Mouse (Mus musculus) lung, adult 2 months (tissue): ENCODE data around the gene Ms4a4d. TPM values are rescaled to one million over a fixed set of nuclear protein-coding genes. Genes with fewer than 3 reads are reported as not detected.
A peak's percentile ranks its signal among the peaks of the same experiment; 100 is the strongest.
"Not testable (repeated sequence)": the region's sequence is repeated elsewhere in the genome, so short reads cannot be mapped to it uniquely, and the experiment has no call there.

Experiments used
- DNase-seq: peaks from one replicate; pipeline ENCODE4 v3.0.0; 2022
- H3K4me1 ChIP-seq: fragments of 200-500 bp; 2 replicates; pipeline ENCODE4 v1.6.1; 2011; ENCODE audit warnings: low read length; ENCODE audit not compliant: control insufficient read depth, insufficient read depth
- H3K4me3 ChIP-seq: fragments of 200-500 bp; replicated peaks from 2 replicates; pipeline ENCODE3; 2011; ENCODE audit warnings: low read depth, mild to moderate bottlenecking, control low read depth, low read length; ENCODE audit errors: extremely low read depth
- CTCF ChIP-seq: fragments of 200-500 bp; IDR thresholded peaks from 2 replicates; pipeline ENCODE4 v1.5.1; 2011; ENCODE audit warnings: mild to moderate bottlenecking, low read length, control low read depth; ENCODE audit not compliant: insufficient read depth
- POLR2A ChIP-seq: fragments of 200-500 bp; IDR thresholded peaks from 2 replicates; pipeline ENCODE4 v1.6.1; 2011; ENCODE audit warnings: low read depth, mild to moderate bottlenecking, control low read depth, low read length, borderline replicate concordance; ENCODE audit errors: extremely low read depth
- whole genome bisulfite sequencing: fragments of 180-500 bp; shearing (Covaris S2); methylation state at CpG from one replicate; pipeline ENCODE4 v1.1.7; 2018; 5-methylcytosine and 5-hydroxymethylcytosine counted together
- polyA plus RNA-seq: library from polyadenylated mRNA; depleted of rRNA; stranded (reverse); fragments of >200 nt; gene quantifications from 2 replicates; pipeline ENCODE4 v1.2.3, GENCODE M21; 2012; rRNA removed

Gene Ms4a4d
- polyA plus RNA-seq, result 31.7 and 38.3 TPM in 2 replicates

DNA sequence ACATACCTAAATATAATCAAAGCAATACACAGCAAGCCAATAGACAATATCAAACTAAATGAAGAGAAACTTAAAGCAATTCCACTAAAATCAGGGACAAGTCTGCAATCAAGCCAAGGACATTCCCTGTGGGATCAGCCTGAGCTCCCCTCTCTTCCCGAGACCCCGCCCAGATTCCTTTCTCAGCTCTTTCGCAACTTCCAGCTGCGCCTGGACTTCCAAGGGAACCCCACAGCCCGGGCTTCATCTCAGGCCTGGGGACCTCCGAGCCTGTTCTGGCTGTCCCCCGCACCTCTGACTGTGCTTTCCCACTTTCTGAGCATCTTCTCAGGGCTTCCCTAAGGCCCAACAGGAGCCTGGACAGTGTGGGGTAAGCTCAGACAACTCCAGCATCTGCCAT is at the start of gene Ms4a4d:
Gene Ms4a4d (plus strand): TSS at position 209 of the 400 bp plus-strand sequence.
- TF ChIP-seq CTCF (no peak), POLR2A (peak; percentile 65; the same call in 1 of the 2 replicates)
- peak; percentile 15 for DNase-seq

DNA sequence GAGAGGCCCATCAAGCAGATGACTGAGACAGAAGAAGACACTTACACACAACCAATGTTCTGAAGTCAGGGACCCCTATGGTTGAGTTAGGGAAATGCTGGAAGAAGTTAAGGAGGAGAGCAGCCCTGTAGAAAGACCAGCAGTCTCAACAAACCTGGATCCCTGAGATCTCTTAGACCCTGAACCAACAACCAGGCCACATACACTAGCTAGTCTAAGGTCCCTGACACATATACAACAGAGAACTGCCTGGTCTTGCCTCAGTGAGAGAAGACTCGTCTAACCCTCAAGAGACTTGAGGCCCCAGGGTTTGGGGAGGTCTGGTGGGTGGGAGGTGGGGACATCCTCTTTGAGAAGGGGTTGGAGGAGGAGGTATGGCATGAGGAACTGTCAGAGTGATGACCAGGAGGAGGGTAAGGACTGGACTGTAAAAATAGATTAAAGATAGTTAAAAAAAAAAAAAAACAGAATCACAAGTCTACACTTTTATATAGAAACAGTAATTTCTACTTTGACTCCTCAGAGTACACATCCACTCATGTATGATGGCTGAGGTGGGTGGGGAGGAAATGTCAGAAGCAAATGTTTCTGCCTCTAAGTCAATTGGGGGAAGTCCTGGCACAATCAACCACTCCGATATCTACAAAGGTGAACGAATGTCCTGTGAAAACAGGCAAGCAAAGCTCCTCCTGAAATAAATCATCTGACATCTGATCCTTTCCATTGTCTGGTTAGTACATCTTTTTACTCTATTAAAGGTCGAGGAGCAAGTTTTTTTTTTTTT is 45.0 kb upstream of the Ms4a4d start:
- DNase-seq, result no peak
- no peak for TF ChIP-seq CTCF
- no peak for TF ChIP-seq POLR2A
- WGBS, result 45% methylated on average over 4 of the region's 4 CpGs
- Histone ChIP-seq H3K4me3 (no peak overlapping the region), H3K4me1 (no peaks in the 10 kb centered on the region)

More for the DNA sequence above, at the start of gene Ms4a4d:
- Histone ChIP-seq H3K4me3 (peak within 1 kb of the TSS; percentile 74), H3K4me1 (no peaks in the 10 kb centered on the region)
- WGBS, result 21% methylated on average over 7 of the region's 7 CpGs

DNA sequence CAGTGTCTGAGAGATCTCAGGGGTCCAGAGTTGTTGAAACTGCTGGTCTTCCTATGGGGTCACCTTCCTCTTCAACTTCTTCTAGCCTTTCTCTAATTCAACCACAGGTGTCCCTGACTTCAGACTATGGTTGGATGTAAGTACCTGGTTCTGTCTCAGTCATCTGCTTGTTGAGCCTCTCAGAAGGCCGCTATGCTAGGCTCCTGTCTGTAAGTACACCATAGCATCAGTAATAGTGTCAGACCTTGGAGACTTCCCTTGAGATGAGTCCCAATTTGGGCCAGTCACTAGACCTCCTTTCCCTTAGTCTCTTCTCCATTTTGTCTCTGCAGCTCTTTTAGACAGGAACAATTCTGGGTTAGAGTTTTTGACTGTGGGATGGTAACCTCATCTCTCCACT is 43.9 kb upstream of the Ms4a4d start:
- 87% methylated on average over 1 of the region's 1 CpGs for WGBS
- H3K4me3 ChIP-seq, result no peak overlapping the region
- no peak for DNase-seq
- H3K4me1 ChIP-seq, result no peaks in the 10 kb centered on the region
- TF ChIP-seq POLR2A (no peak), CTCF (no peak)

DNA sequence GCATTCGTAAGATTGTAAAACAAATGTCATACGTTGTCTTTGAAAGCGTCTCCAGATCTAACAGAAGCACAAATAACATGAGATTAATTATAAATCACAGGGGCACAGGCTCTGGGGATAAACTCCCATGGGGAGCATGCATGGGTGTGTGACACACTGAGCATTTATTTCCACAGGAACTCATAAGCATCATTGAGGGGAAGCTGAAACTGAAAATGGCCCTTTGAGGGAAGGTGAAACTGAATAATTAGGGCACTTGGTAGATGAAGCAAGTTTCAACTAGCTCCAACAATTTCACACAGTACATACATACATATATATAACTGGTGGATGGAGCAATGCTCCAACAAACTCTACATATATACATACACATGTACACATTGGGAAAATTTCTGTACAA is 42.1 kb upstream of the Ms4a4d start:
- no peak for DNase-seq
- 68% methylated on average over 3 of the region's 3 CpGs for WGBS
- no peaks in the 10 kb centered on the region for H3K4me1 ChIP-seq
- H3K4me3 ChIP-seq, result no peak overlapping the region
- TF ChIP-seq POLR2A, result no peak
- TF ChIP-seq CTCF, result no peak

DNA sequence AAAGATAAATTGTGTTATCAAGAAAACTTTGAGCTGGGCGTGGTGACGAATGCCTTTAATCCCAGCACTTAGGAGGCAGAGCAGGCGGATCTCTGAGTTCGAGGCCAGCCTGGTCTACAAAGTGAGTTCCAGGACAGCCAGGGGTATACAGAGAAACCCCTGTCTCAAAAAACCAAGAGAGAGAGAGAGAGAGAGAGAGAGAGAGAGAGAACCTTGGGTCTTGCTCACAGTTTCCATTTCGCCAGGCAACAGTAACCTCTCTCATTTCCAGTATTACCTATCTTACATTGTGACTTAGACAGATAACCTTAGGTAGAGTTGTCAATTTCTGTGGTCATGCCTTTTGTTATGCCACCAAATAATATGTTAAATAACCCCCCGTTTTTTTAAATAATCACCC is 40.2 kb upstream of the Ms4a4d start:
- Histone ChIP-seq H3K4me3 (no peak overlapping the region), H3K4me1 (no peaks in the 10 kb centered on the region)
- DNase-seq, result no peak
- TF ChIP-seq CTCF (no peak), POLR2A (no peak)
- WGBS, result 74% methylated on average over 6 of the region's 6 CpGs

DNA sequence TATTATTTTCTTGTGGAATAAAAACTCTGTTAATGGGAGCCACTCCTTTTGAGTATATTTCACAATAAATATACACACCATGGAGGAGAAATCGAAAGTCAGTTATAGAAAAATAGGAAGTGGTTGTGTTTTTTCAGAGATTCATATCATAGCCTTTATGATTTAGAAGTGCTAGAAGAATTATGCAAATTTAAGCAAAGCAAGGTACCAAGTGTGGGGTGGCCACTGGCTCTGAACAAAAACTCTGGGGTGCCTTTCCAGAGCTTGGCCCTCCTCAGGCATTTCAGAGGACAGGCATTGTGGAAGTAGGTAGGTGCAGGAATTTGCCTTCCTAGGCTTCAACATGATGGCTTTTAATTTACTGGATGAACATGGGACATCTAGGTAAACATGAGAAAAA is 39.3 kb upstream of the Ms4a4d start:
- H3K4me1 ChIP-seq, H3K4me3 ChIP-seq, DNase-seq: not testable (repeated sequence)
- WGBS, result 64% methylated on average over 1 of the region's 1 CpGs

DNA sequence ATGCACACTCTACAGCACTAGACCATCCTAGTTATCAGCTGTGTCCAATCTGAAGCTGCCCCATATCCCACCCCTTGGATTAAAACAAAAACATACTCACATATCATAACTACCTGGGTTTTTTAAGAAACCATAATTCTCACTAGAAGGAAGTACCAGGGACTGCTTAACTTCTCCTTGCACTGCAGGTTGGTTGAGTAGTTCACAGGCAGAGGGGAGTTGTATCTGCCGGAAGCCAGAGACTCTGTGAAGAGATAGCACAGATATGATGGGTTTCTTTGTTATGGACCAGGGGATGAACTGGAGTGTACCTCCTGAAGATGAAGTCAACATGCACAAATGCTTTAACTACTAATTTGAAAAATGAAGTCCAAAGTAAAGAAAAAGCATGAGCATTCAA is 35.8 kb upstream of the Ms4a4d start:
- TF ChIP-seq CTCF, result no peak
- TF ChIP-seq POLR2A, result no peak
- DNase-seq, result no peak
- no peak overlapping the region for H3K4me3 ChIP-seq
- WGBS, result 70% methylated on average over 1 of the region's 1 CpGs
- H3K4me1 ChIP-seq, result no peaks in the 10 kb centered on the region

DNA sequence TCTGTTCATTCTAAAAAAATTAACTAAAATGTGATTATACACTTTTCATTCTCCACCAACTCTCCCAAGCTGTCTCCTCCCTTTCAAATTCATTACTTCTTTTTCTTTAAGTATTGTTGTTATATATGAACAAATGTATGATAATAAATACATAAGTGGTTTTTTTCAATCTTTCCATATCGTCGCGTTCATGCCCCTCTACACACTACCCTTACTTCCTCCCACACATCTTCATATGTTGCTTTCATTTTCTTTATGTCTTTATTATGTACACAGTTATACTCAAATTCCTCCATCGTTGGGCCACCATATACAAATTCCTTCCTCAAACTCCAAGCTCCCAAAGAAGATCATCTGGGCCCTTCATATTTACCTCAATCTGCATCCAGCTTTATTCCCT is 35.3 kb upstream of the Ms4a4d start:
- TF ChIP-seq POLR2A, result no peak
- TF ChIP-seq CTCF, result no peak
- DNase-seq, result no peak
- 79% methylated on average over 4 of the region's 4 CpGs for WGBS
- Histone ChIP-seq H3K4me1 (no peaks in the 10 kb centered on the region), H3K4me3 (no peak overlapping the region)

DNA sequence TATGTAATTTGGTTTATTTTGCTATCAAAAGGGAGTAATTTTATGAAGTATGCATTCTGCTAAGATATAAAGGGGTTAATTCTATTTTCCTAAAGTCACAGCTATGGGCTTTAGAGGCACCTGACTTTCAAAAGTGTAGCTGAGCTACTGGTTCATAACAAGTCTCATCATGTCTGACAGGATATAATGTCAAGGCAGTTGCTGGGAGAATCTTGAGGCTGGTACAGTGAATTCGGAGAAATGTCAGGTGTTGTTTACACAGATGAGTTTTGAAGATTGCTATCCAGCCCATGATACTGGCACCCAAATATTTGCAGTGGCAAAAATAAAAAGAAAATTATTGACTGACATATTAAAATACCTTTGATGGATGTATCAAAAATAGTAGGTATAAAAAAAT is 31.7 kb upstream of the Ms4a4d start:
- DNase-seq, result no peak
- Histone ChIP-seq H3K4me3 (no peak overlapping the region), H3K4me1 (no peaks in the 10 kb centered on the region)
- TF ChIP-seq POLR2A, result no peak
- no peak for TF ChIP-seq CTCF
- 72% methylated on average over 1 of the region's 1 CpGs for WGBS

DNA sequence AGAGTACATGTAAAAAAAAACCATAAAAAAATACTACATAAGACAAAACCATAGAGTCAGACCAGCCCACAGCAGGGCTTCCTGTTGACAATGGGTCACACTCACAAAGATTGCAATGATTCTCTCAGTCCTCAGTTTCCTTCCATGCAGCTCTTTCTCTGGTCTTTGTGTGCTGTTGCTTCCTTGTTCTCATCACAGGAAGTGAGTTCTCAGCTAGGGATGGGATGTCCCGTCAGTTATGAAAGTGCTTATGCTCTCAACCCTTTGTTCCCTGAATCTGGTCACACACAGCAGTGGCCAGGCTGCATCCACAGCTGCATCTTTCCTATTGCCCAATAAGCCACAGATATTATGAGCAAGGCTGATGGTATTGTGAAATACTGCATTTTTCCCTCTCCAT is 23.1 kb upstream of the Ms4a4d start:
- 43% methylated on average over 1 of the region's 1 CpGs for WGBS
- DNase-seq, result no peak
- no peak for TF ChIP-seq POLR2A
- no peak for TF ChIP-seq CTCF
- no peak overlapping the region for H3K4me3 ChIP-seq
- H3K4me1 ChIP-seq, result no peaks in the 10 kb centered on the region; the same call in 1 of the 2 replicates
